Mouse (Mus musculus) hindbrain, embryonic 11.5 days (tissue): ENCODE data around the gene Cxcr1. TPM values are rescaled to one million over a fixed set of nuclear protein-coding genes. Genes with fewer than 3 reads are reported as not detected.

Source experiments
- microRNA counts: library from miRNA; unstranded; fragments of <30 nt; microRNA quantifications from one replicate; lab custom pipeline; 2015
- polyA plus RNA-seq: library from polyadenylated mRNA; unstranded; fragments of >200 nt; fragmentation: Nextera tagmentation; extraction: Ambion mirVana; gene quantifications from 2 replicates; pipeline ENCODE4 v1.2.1, GENCODE M21; 2014

Cxcr1 gene
- polyA plus RNA-seq, 1 experiment from 2014 or later: 0.15 TPM

MicroRNAs within 50 kb of the gene (microRNA counts, 519-probe panel; counts per million panel counts)
- not detected for microRNA mmu-miR-1928 (lab: Ali Mortazavi, UCI)

Other genes with a start within 250 kb of the Cxcr1 start
- gene Tns1, start 70.2 kb downstream of the Cxcr1 start, polyA plus RNA-seq: 16.1 and 17.3 TPM in 2 replicates
- 0.56 and 0.66 TPM in 2 replicates for gene Rufy4, start 69.1 kb downstream of the Cxcr1 start, polyA plus RNA-seq
- gene Cxcr2, start 40.6 kb downstream of the Cxcr1 start, polyA plus RNA-seq: 0.05 and 0.10 TPM in 2 replicates
- gene Arpc2, start 41.5 kb upstream of the Cxcr1 start, polyA plus RNA-seq: 325 and 330 TPM in 2 replicates
- 0.32 TPM in 1 of 2 replicates, not detected in the other for gene Gpbar1, start 83.9 kb upstream of the Cxcr1 start, polyA plus RNA-seq
- gene Aamp, start 90.1 kb upstream of the Cxcr1 start, polyA plus RNA-seq: 189 and 198 TPM in 2 replicates
- gene Pnkd, start 90.3 kb upstream of the Cxcr1 start, polyA plus RNA-seq: 85.4 and 99.4 TPM in 2 replicates
- 8.6 and 9.1 TPM in 2 replicates for gene Tmbim1, start 111.0 kb upstream of the Cxcr1 start, polyA plus RNA-seq
- 1.1 TPM in 2 replicates for gene Catip, start 167.5 kb upstream of the Cxcr1 start, polyA plus RNA-seq
- gene Slc11a1, start 180.6 kb upstream of the Cxcr1 start, polyA plus RNA-seq: 1.3 and 1.4 TPM in 2 replicates
- gene Ctdsp1, start 196.9 kb upstream of the Cxcr1 start, polyA plus RNA-seq: 36.3 and 42.0 TPM in 2 replicates
- 0.11 and 0.13 TPM in 2 replicates for gene Vil1, start 214.7 kb upstream of the Cxcr1 start, polyA plus RNA-seq